Mouse (Mus musculus) spleen, adult 12 weeks (tissue): ENCODE results near the gene Arcn1.

Experiments
- DNase-seq: peaks from one replicate; pipeline ENCODE4 v3.0.0; 2022; ENCODE audit warnings: low spot score

Gene Arcn1

DNA sequence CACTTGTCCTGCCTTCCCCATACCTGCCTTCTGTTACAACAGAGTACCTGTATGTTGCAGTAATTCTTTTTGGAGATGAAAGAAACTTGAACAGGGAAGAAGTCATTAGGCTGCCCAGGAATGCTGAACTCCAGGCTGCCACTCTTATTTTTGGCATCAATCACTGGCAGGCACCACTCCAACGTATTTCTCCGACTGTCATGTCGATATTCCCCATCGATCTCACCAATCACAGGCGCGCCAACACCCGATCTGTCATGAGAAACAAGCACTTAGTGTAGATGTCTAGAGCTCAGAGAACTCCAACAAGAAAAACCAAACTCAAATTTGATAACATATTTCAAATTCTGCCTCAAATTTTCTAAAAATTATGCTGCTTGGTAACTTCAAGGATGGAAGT, 22.3 kb downstream of the Arcn1 start:
- no peak for DNase-seq

DNA sequence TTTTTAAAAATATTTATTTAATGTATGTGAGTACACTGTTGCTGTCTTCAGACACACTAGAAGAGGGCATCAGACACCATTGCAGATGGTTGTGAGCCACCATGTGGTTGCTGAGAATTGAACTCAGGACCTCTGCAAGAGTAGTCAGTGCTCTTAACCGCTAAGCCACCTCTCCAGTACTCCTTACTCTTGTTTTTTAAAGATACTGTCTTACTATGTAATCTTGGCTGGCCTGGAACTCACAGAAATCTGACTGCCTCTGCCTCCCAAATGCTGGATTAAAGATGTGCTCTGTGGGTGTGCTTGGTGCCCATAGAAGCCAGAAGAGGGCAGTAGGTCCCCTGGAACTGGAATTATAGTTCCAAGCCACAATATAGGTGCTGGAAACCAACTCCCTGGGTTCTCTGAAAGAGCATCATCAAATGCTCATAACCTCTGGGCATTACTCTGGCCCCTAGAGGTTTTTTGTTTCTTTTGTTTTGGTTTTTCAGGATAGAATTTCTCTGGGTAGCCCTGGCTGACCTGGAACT, 26.9 kb downstream of the Arcn1 start:
- no peak for DNase-seq

DNA sequence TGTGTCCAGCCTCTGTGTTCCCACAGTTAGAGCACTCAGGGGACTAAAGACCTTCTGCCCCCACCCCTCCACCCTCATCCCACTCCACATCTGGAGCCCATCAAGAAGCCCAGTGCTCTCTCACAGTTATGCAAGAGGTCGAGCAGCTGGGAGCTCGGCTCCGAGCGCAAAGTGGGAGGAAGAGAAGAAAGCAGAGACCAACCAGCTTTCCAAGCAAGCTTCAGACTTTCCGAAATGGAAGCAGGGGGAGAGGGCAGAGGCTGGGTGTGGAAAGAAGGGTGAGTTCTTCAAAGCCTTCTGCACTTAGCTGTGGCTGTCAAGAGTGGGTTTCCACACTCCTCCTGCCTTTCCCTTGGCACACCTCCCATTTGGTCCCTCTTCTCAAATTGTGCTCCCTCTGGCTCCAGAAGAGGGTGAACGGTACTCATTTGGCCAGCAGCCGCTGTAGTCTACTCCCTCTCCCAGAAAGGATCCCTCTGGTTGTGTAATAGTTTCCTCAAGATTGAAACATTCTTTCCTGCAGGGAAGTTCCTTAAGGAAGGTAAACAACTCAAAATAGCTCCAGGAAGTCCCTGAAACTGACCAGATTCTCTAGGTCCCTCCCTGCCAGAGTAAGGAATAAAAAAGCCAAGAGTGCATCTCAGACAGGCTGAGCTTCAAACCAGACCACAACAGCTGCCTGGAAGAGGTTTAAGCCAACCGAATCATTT, 30.2 kb downstream of the Arcn1 start:
- DNase-seq, result no peak

DNA sequence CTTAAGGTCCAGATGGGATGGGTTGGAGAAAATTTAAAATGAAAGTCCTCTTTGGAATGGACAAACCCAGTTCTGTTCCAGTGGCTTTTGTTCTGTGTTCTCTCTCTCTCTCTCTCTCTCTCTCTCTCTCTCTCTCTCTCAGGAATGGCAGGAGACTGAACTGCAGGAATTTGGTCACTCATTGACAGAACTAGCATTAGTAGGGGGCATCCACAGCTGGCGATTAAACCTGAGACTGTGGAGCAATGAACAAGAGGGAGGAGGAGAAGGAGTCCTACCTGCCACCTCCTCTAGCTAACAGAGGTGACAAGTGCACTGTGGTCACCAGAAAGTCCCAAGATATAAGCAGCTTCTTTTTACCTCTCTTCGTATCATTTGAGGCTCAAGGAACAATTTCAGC, 31.3 kb downstream of the Arcn1 start:
- DNase-seq, result no peak

DNA sequence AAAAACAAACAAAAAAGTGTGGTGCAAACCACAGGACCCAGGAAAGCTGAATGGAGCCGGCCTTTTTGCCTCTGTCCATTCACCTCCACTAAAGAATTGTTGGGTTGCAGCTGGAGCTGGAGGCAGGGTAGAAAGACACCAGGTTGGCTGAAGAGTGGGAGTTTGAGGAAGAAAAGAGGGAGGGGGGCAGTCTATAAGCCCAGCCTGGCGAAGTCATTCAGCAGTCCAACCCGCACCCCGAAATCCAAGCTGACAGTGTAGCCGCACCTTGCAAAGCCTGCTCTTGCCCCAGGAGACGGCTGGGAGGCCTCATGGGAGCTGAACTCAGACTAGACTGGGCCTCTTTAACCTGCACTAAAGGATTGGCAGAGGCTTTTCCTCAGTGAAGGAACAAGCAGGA, 31.8 kb downstream of the Arcn1 start:
- no peak for DNase-seq

DNA sequence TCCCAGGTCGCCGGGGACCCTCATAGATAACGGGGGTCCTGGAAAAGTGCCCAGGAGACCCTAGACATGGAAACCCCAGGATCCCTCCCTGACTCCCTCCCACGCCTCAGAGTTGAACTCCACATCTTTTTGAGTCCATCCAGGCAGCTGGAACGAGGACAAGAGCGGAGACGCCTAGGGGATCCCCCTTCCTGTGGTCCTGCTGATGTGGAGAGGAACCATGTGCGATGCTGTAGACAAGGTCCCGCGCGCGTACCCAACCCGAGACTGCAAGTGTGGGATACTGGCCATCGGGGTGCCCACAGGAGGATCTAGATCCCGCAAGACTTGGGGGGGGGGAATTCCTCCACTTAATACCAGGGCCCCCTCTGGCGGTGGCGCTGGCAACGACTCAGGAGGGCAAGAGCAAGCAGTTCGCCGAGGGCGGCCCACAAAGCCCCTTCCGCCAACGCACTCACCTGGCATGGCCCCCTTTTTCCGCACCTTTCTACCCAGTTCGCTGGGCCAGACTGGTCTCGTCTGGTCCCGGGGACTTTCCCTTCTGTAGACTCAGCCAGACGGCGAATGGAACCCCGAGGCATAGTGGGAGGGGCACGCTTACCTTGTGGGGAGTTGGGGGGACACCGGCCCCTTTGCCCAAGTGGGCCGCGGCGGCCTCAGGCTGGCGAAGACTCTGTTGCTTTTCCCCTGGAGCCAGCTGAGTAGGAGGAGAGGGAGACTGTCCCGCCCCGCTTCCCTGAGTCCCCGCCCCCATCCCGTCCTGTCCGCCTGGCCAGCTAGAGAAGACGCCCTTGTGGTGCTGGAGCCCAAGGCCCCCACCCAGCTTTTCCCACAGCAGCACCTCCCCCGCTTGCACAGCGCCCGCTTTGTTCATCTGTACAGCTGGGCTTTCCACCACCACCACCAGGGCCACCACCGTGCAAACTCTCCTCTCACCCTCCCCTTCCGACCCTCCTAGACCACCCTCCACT, 32.8 kb downstream of the Arcn1 start, which contains the start of gene Phldb1:
Phldb1 (minus strand) TSS at position 675 of the 971 bp plus-strand sequence.
- DNase-seq, result no peak

DNA sequence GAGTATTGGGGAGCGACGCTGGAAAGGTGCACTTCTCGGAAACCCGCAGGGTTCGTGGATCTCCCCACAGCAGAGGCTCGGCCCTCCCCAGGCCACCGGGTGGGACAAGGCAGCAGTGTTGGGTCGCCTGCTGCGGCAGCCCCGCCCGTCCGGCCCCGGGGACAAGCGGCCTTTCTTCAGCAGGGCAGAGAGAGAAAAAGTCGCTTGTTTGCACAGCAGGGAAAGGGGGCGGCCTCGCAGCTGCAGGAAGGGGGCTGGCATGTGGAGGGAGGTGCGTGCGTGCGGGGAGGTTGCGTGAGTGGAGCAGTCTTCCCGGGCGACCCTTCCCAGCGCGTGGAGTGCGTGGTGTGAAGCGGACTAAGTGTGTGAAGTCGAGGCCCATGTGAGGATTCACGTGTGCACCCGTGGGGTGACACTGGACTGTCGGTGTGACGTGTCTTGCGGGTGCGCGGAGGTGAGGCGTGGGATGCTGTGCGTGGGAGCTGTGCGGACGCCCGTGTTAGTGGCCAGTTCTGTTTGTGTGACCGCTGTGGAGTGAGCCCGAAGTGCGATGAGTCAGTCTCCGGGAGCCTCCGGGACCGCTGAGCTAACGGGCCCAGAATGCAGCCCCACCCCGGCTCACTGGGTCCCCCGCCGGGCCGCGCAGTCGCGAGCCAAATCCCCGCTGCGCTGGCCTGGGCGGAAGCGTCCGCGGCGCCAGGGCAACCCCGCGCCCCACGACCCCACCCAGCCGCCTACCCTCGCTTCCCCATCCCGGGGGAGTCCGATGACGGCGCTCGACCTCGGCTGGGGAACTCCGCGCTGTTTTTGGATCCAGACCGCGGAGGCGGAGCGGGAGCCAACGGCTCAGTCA, 33.7 kb downstream of the Arcn1 start:
- DNase-seq, result no peak

DNA sequence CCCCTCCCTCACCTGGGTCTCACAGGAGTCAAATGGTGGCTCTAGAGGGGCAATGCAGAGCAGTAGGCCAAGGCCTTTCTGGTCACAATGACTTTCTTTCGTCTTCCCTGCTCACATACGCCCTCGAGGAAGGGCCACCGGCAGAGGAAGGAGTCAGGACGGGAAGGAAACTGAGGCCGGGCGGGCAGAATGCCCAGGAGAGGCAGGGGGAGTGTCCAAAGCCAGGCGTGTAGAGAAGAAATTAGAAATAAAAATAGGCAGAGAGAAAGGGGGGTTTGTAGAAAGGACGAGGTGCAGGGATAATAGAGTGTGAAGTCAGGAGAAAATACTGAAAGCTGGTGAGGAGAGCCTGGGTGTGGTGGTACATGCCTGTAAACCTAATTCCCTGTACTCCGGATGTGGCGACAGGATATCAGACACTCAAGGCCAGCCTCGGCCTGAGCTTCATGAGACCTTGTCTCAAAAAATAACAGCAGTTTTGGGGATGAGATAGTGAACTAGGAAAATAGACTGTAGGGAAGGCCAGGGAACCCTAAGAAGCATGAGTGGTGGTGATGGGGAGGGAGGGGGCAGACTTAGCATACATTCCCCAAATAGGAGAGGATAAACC, 34.6 kb downstream of the Arcn1 start:
- no peak for DNase-seq

DNA sequence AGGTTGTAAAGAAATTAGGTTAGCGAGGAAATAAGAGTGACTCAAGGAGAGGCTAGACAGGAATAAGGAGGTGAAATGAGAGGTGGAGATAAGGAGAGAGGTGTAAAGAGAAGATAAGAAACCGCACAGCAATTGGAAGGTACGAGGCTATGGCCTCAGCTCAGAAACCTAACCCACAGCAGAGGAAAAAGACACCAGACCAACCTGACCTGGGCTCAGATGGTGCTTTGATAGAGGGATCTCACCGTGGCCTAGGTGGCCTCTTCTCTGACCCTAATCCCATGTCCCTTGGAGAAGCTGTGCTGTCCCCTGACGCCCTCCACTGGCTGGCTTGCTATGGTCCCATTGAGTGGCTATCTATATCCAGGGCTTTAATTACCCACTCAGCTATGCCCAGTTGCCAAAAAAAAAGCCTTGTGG, 35.5 kb downstream of the Arcn1 start:
- DNase-seq, result no peak

DNA sequence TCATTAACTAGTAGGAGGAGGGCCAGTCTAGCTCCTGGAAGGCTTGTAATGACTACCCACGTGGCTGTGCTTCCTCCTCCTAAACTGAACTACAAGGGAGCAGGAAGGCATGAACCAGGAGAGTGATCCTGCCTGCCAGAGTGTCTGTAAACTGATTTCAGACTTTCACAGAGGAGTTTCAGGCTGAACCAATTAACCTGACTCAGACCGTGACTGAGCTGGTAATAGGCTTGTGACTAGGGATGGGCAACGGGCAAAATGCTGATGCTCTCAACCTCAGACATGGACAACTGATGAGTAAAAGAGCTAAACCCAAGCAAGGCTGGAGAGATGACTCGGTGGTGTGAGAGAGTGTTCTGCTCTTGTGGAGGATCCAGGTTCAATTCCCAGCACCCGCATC, 40.2 kb downstream of the Arcn1 start:
- no peak for DNase-seq

DNA sequence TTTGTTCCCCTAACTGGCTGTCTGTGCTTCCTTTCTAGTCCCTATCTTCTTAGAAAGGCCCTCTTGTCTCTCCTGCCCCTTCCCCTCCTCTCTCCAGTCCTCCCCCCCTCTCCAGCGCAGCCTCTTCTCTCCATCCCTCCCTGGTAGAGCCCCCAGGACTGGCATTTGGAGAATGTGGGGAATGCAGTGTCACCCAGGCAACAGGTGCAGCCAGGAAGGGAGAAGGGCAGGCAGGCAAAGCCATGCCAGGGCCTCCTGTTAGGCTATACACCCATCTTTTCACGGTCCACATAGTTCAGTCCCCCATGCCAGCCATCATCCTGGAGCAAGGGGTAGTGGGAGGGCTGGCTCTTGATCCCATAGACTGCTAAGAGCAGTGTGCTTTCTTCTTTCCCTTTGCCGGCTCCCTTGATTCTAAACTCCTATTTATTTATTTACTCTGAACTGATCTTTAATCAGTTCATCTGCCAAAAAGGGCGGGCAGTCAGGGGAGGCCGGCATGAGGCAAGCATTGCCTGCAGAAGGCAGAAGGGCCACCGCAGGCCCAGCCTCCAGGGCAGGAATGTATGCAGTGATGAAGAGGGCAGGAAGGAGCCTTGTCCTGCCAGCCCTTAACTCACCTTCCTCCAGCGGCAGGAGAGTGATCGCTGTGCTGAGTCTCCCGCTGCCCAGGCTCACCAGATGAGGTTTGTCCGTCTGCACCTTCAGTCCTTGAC, 41.1 kb downstream of the Arcn1 start:
- no peak for DNase-seq

DNA sequence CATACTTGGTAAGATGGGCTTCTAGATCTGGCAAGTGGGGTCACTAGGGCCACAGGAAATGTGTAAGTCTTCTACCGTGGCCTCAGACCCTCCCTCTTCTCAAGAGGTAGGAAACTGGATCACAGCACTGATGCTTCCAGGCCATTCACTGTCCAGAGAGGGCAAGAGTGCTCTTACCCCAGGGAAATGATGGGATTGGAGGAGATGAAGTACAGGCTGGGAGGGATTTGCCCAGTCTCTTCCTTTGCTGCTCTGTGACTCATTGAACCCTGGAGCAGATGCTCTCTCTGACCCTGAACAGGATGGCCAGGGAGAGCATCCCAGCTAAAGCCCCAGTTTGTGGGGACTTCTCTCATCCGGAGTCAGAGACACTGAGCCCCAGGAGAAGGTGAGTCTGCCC, 43.0 kb downstream of the Arcn1 start:
- no peak for DNase-seq

DNA sequence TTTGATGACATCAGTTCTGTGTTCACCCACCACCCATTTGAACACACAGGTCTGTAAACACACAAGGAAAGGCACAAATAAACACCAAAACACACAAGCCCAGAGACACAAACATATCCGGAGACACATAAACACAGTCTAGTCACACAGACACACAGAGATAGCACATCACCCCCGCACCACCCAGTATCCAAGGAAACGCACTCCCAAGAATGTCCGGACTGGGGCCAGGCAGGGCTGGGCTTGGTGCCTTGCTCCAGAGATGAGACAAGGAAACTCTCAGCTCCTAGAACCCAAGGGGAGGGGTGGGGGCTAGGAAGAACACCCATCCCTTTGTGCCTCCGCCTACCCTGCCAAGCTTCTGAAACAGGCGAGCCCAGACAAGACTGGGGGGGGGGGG, 43.4 kb downstream of the Arcn1 start:
- DNase-seq, result no peak

DNA sequence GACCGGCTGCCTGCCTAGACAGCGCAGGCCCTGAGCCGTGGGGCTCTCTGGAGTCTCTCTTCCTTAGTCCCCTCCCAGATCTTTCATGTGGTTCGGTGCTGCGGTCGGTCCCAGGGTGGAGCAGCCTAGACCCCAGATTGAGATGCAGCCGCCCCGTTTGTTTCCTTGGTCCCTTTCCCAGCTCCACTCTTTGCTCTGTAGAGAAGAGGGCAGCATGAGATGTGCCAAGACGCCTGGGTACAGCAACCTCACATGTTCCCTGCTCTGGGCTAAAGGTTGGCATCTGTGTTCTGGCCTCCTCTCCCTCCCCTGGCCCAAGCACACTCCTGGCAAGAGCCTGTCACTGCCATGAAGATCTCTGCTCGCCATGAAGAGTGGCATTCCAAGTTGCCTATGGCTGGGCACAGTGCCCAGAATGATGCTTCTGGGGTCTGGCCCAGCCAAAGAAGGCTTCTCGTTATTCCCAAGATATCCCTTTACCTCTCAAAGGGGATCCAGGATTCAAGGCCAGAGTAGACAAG, 44.1 kb downstream of the Arcn1 start:
- DNase-seq, result no peak

DNA sequence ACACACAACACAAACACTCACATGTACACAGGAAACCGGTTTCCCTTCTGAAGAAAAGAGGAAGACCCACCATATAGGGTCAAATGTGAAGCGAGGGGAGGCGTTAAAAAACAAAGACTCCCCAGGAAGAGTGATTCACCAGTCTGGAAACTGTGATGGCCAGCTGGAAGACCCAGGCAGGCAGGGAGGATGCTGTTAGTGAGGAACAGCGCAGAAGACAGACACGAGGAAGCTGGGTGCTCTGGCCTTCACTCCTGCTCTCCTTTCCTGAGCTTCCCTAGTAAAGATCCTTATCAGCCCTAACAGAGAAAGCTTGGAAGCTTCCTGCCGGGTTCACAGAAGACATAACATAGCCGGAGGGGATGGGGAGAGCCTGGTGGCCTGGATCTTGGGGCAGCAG, 44.6 kb downstream of the Arcn1 start:
- DNase-seq, result no peak

DNA sequence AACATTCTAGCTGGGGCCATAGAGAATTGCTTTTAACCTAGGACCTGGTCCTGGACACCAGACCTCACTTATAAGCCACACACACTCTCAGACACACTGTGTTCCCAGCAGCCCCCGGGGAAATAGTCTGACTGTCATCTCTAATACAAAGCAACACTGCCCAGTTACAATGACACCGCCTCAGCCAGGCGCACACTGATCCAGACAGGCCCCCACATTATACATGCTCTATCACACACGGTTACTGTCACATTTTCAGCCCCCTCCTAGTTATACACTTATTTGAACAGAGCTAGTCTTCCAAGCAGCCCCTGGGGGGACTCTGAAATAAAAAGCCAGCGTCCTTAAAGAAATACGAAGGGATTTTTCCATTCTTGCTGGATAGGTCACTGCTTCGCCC, 45.1 kb downstream of the Arcn1 start:
- no peak for DNase-seq

DNA sequence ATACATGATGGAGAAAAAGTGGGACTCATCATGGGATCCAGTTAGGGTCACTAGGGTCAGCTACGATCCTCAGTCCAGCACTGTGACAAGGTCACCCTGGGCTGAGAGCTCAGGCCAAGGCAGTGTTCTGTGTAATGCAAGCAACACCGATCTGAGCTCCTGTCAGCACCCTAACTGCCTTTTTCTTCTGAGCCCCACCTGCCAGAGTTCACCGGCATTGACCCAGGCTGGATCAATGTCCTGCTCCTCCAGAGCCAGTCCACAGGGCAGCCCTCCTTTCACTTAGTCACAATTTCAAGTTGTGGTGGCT, 45.8 kb downstream of the Arcn1 start:
- DNase-seq, result no peak

DNA sequence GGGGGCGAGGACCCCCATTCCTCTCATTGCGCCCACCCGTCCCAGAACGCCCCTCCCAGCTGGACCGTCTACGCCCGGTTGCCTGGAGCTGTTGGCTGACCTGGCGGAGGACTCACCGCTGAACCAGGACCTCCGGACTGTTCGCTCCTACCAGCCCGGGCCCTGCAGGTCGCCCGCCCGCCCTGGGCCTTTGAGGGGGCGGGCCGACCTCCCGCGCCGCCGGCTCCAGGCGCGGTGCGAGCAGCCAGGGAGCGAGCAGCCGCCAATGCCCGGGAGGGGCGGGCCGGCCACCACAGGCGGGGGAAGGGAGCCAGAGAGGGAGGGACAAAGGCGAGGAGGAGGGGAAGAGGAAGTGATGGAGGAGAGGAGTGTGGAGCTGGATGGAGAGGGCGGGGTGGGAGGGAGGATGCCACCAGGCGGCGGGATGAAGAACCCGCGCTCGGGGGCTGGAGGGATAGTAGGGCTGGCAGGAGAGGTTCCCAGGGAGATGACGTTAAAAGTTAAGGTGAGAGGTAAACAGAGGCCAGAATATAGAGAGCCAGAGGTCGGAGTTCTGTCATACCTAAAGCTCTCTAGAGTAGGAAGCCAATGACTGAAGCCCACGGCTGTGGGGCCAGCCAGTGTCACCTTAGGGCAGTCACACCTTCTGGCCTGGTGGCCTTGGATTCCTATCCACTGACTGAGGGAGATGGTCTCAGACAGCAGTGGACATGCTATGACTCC, 46.3 kb downstream of the Arcn1 start:
- no peak for DNase-seq

DNA sequence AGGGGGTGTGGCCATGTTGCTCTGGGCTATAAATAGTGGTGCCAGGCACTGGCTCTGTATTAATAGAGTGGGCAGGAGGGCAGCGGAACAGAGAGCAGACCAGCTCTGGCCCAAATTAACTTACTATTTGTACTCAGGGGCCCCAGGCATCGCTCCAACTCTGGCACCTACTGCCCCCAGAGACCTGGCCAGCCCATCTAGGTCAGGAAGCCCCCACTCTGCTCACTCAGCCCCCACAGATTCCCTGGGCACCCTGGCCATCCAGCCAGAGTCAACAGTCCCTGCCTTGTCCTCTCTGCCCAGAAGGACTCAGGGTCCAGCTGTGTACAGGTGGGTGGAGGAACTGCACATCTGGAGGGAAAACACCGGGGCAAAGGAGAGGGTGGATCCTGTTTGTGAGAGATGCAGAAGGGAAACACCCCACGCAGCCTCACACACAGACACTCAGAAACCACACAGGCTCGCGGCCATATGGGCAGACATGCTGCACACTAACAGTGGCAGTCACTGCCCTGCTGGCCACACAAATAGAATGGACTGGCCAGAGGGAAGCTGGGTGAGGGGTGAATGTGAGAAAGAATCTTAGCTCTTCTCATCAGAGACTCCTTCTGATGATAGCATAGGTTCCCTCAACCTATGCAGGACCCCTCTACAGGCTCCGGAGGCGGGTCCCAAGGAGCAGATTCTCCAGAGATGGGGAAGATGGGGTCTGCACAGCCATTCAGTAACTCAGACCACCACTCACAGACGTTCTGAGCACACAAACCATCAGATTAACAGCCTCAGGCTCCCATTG, 47.1 kb downstream of the Arcn1 start:
- DNase-seq, result no peak
